Mouse (Mus musculus) liver, embryonic 14.5 days (tissue): ENCODE results near the gene Pramef20.

Experiments
- CTCF ChIP-seq: IDR thresholded peaks from 2 replicates; pipeline ENCODE4 v1.5.1; 2016; ENCODE audit warnings: antibody characterized with exemption, low read depth, control low read depth
- EP300 ChIP-seq: IDR thresholded peaks from 2 replicates; pipeline ENCODE4 v1.6.1; 2016; ENCODE audit warnings: antibody characterized with exemption, low read depth

DNA sequence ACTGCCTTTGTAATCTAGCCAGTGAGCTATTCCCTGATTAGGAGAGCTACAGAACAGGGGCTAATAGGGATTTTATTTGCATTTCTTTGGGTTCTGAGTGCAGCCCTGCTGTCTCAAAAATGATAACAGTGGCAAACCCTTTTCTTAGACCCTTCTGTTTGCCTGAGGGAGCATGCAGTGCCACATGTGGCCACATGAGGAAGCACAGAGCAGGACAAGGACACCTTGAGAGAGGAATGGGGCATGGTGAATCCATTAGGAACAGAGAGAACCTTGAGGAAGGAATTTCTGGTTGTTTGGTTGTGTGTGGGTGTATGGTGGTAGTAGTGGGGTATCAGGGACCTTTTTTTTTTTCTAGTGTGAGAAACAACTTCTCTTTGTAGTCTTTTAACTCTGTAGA is 42.9 kb upstream of the Pramef20 start:
- TF ChIP-seq CTCF (peak; percentile 50), EP300 (no peak)
